Mouse (Mus musculus): ENCODE measurements at regions not wholly inside any gene's neighbourhood (a gene's known extent, or its start where the extent isn't known, plus 50 kb on each side); places are given as distances from the start of the nearest gene placed in this dataset.

DNA sequence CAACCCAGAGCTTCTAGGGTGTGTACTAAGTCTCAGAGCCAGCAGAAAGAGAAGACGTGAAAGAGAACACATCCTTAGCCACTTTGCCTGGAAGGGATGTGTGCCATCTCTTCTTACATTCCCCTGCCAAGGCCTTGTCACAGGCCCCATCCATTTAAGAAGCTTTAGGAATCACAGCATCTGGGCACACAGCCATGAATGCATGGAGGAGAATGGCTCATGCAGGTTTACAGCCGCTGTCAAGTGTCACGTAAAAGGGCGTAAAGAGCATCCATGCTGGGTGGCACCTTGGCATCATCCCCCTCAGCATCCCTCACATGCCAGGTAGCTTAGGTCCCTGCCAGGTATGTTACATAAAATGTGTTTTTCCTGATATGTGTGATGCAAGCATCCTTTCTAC, 66.1 kb upstream of the Spats2l start:
- no peak overlapping the region for H3K4me2 ChIP-seq (ENCODE audit: low read depth)
- no peak overlapping the region for H3K9ac ChIP-seq (replicated peaks)
- ATAC-seq (ENCODE audit: insufficient read depth) (no peak), DNase-seq (ENCODE audit: low read depth in 3 of 3, low spot score in 3 of 3) (no peak)
- H3K27me3 ChIP-seq (ENCODE audit: control insufficient read depth, insufficient read depth, low read length), result no peaks in the 10 kb centered on the region
- H3K4me1 ChIP-seq (replicated peaks; ENCODE audit: control insufficient read depth in 2 of 2, insufficient read depth in 2 of 2, low read length in 1 of 2), result no peaks in the 10 kb centered on the region
- H3K27ac ChIP-seq, result no peak overlapping the region
- WGBS (ENCODE audit: insufficient replicate concordance), result 76% methylated on average over 4 of the region's 4 CpGs
- H3K9me3 ChIP-seq (ENCODE audit: control insufficient read depth, low read length), result no peaks in the 10 kb centered on the region
- H3K36me3 ChIP-seq (replicated peaks; ENCODE audit: control insufficient read depth, insufficient read depth, low read depth), result no peaks in the 10 kb centered on the region
- no peak for TF ChIP-seq EP300 (IDR thresholded peaks at IDR 0.05; ENCODE audit: low read depth)
- no peak for TF ChIP-seq CTCF (IDR thresholded peaks at IDR 0.05; ENCODE audit: low read depth)
- H3K4me3 ChIP-seq (ENCODE audit: insufficient read depth in 1 of 2, low read depth in 2 of 2, low read length in 2 of 2), result no peak overlapping the region

DNA sequence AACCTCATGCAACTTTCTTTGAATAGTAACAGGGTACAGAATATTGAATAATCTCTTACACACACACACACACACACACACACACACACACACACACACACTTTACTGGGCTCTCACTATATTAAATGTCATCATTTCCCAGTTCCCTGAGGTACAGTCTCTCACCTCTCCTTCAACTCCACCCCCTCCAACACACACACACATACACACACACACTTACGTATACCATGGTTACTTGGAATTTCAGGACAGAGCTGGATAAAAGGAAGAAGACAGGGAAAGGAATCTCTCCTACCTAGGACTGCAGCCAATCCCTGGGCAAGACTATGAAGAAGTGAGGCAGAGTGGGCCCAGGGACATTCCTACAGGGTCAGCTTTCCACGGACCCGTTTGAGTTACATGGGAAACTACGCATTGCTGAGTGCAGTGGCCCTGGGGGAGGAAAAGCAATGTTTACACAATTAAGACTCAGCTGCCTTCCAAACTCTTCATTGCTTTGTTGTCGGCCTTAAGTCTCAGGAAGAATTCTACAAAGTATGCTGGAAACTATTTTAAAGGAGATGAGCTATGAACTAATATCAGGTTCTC, 61.0 kb upstream of the Spats2l start:
- no peak for ATAC-seq (ENCODE audit: insufficient read depth)
- H3K4me1 ChIP-seq (replicated peaks; ENCODE audit: control insufficient read depth in 2 of 2, insufficient read depth in 2 of 2, low read length in 1 of 2), result no peaks in the 10 kb centered on the region; a peak in 1 of 4 replicates
- H3K27me3 ChIP-seq (ENCODE audit: control insufficient read depth, insufficient read depth, low read length), result no peaks in the 10 kb centered on the region
- WGBS (ENCODE audit: insufficient replicate concordance), result 55% methylated on average over 5 of the region's 5 CpGs
- H3K27ac ChIP-seq, result no peak overlapping the region
- H3K9ac ChIP-seq (replicated peaks), result no peak overlapping the region
- no peak for DNase-seq (ENCODE audit: low read depth in 3 of 3, low spot score in 3 of 3)
- no peaks in the 10 kb centered on the region for H3K9me3 ChIP-seq (ENCODE audit: control insufficient read depth, low read length)
- H3K4me3 ChIP-seq (ENCODE audit: insufficient read depth in 1 of 2, low read depth in 2 of 2, low read length in 2 of 2), result no peak overlapping the region
- no peaks in the 10 kb centered on the region for H3K36me3 ChIP-seq (replicated peaks; ENCODE audit: control insufficient read depth, insufficient read depth, low read depth)
- H3K4me2 ChIP-seq (ENCODE audit: low read depth), result no peak overlapping the region
- TF ChIP-seq CTCF (IDR thresholded peaks at IDR 0.05; ENCODE audit: low read depth) (no peak), EP300 (IDR thresholded peaks at IDR 0.05; ENCODE audit: low read depth) (no peak)

GRCm38 (mm10) chr1:57717139-57717800, 56.7 kb upstream of the Spats2l start:
- no peak overlapping the region for H3K27ac ChIP-seq
- DNase-seq (ENCODE audit: low read depth in 3 of 3, low spot score in 3 of 3) (no peak), ATAC-seq (ENCODE audit: insufficient read depth) (no peak)
- H3K36me3 ChIP-seq (replicated peaks; ENCODE audit: control insufficient read depth, insufficient read depth, low read depth), result no peaks in the 10 kb centered on the region
- TF ChIP-seq CTCF (IDR thresholded peaks at IDR 0.05; ENCODE audit: low read depth), result no peak
- TF ChIP-seq EP300 (IDR thresholded peaks at IDR 0.05; ENCODE audit: low read depth), result no peak
- H3K9me3 ChIP-seq (ENCODE audit: control insufficient read depth, low read length), result no peaks in the 10 kb centered on the region
- no peaks in the 10 kb centered on the region for H3K27me3 ChIP-seq (ENCODE audit: control insufficient read depth, insufficient read depth, low read length)
- H3K4me3 ChIP-seq (ENCODE audit: insufficient read depth in 1 of 2, low read depth in 2 of 2, low read length in 2 of 2), result no peak overlapping the region
- H3K4me1 ChIP-seq (replicated peaks; ENCODE audit: control insufficient read depth in 2 of 2, insufficient read depth in 2 of 2, low read length in 1 of 2), result no peaks in the 10 kb centered on the region; a peak in 1 of 4 replicates
- WGBS (ENCODE audit: insufficient replicate concordance), result 50% methylated on average over 5 of the region's 5 CpGs
- no peak overlapping the region for H3K9ac ChIP-seq (replicated peaks)
- no peak overlapping the region for H3K4me2 ChIP-seq (ENCODE audit: low read depth)

- H3K27me3 ChIP-seq (ENCODE audit: control insufficient read depth, insufficient read depth, low read length), result no peaks in the 10 kb centered on the region
- TF ChIP-seq CTCF (IDR thresholded peaks at IDR 0.05; ENCODE audit: low read depth), result no peak
- TF ChIP-seq EP300 (IDR thresholded peaks at IDR 0.05; ENCODE audit: low read depth), result no peak
- H3K36me3 ChIP-seq (replicated peaks; ENCODE audit: control insufficient read depth, insufficient read depth, low read depth), result no peaks in the 10 kb centered on the region
- no peak overlapping the region for H3K4me2 ChIP-seq (ENCODE audit: low read depth)
- no peak overlapping the region for H3K4me3 ChIP-seq (ENCODE audit: insufficient read depth in 1 of 2, low read depth in 2 of 2, low read length in 2 of 2)
- H3K9ac ChIP-seq (replicated peaks), result no peak overlapping the region
- no peaks in the 10 kb centered on the region; a peak in 1 of 4 replicates for H3K4me1 ChIP-seq (replicated peaks; ENCODE audit: control insufficient read depth in 2 of 2, insufficient read depth in 2 of 2, low read length in 1 of 2)
- no peaks in the 10 kb centered on the region for H3K9me3 ChIP-seq (ENCODE audit: control insufficient read depth, low read length)
- DNase-seq (ENCODE audit: low read depth in 3 of 3, low spot score in 3 of 3), result no peak
- 58% methylated on average over 7 of the region's 7 CpGs for WGBS (ENCODE audit: insufficient replicate concordance)
- no peak for ATAC-seq (ENCODE audit: insufficient read depth)
- H3K27ac ChIP-seq, result no peak overlapping the region
Measured at GRCm38 (mm10) chr1:57718409-57718808, 55.6 kb upstream of the Spats2l start.
